Mouse (Mus musculus): Measurements from ENCODE around the gene Gm42674.

- TF ChIP-seq POLR2A (IDR thresholded peaks at IDR 0.05; ENCODE audit: borderline replicate concordance, extremely low read depth, insufficient read depth, insufficient read length, poor library complexity, severe bottlenecking), result no peak
- no peak for TF ChIP-seq CTCF (IDR thresholded peaks at IDR 0.05; ENCODE audit: borderline replicate concordance, extremely low read depth, insufficient read depth, insufficient read length)
These were observed 15.6 kb upstream of the Gm42674 start for GRCm38 (mm10) chr3:90586016-90586643.
